Mouse (Mus musculus): Measurements from ENCODE around the gene Olfr671. TPM values are rescaled to one million over a fixed set of nuclear protein-coding genes. Genes with fewer than 3 reads are reported as not detected.
"Not testable (repeated sequence)": the region's sequence is repeated elsewhere in the genome, so short reads cannot be mapped to it uniquely, and the experiment has no call there.

The Olfr671 gene
- not detected for total RNA-seq (2021)

DNA sequence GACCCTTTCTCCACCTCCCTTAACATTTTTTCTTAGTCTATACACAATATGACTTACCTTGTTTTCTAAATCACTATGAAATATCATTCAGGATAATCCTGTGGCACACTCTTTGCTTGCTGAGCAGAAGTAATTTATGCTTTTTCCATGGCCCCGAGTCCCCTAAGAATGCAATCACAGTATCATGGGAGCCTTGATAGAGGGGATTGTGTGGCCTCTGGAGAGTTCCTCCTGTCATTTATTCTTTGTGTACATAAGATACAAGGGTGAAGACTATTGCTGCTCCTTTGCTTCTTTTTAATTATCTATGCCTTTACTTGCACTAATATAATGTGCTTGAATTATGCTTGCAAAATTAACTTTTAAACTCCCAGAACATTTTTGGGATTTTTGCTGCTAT is at the start of gene Olfr671:
Gene Olfr671 (minus strand): TSS at position 101 of the 400 bp plus-strand sequence.
- DNase-seq (ENCODE audit: extremely low spot score in 1 of 2, low spot score in 1 of 2): no peak

DNA sequence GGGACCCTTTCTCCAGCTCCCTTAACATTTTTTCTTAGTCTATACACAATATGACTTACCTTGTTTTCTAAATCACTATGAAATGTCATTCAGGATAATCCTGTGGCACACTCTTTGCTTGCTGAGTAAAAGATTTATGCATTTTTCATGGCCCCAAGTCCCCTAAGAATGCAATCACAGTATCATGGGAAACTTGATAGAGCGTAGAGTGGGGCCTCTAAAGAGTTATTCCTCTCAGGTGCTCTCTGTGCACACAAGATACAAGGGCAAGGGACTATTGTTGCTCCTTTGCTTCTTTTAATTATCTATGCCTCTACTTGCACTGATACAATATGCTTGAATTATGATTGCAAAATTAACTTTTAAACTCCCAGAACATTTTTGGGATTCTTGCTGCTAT is 49.4 kb upstream of the Olfr671 start, which contains the start of gene Olfr675:
Gene Olfr675 (minus strand): TSS at position 101 of the 400 bp plus-strand sequence.
- no peak for DNase-seq (ENCODE audit: extremely low spot score in 1 of 2, low spot score in 1 of 2)

DNA sequence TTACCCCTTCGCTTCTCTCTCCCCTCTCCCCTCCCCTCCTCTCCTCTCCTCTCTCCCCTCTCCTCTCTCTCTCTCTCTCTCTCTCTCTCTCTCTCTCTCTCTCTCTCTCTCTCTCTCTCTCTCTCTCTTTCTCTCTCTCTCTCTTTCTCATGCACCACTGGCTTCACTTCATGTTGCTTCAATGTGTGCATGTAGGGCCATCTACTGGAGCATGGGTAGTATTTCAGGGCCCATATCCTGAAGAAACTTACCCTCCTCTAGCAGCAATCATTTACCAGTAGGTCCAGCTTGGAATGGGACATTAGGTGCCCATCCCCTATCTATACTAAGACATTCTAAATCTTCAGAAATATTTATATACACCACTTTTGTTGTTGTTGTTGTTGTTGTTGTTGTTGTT is 43.6 kb upstream of the Olfr671 start:
- DNase-seq (ENCODE audit: extremely low spot score in 1 of 2, low spot score in 1 of 2): no peak

DNA sequence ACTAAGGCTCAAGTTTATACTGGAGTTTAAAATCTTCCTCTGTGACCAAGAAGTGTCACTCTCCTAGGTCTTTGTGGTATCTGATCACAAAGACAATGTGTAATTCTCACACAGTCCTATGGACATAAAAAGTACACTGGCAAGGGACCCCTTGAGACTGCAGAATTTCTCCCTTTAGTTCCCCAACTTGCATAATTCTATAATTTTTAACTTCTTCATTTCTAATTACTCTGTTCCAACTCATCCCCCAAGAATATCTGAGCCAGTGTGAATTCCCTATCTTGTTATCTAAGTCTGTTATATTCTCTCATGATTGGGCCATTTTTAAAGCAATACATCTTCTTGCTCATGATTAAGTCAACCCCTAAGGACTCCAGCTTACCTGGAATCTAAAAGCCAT is 23.0 kb upstream of the Olfr671 start, which contains the start of gene Olfr672:
Gene Olfr672 (minus strand): TSS at position 101 of the 400 bp plus-strand sequence.
- DNase-seq (ENCODE audit: extremely low spot score in 1 of 2, low spot score in 1 of 2): no peak

DNA sequence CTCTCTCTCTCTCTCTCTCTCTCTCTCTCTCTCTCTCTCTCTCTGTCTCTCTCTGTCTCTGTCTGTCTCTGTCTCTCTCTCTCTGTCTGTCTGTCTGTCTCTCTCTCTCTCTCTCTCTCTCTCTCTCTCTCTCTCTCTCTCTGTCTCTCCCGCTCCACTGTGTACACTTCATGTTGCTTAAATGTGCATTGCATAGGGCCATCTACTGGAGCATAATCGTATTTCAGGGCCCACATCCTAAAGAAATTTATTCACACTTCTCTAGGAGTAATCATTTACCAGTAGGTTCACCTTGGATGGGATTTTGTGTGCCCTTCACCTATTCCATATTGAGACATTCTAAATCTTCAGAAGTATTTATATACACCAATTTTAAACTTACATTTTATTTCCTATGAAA is 6.4 kb downstream of the Olfr671 start:
- not testable (repeated sequence) for DNase-seq (ENCODE audit: extremely low spot score in 1 of 2, low spot score in 1 of 2)

DNA sequence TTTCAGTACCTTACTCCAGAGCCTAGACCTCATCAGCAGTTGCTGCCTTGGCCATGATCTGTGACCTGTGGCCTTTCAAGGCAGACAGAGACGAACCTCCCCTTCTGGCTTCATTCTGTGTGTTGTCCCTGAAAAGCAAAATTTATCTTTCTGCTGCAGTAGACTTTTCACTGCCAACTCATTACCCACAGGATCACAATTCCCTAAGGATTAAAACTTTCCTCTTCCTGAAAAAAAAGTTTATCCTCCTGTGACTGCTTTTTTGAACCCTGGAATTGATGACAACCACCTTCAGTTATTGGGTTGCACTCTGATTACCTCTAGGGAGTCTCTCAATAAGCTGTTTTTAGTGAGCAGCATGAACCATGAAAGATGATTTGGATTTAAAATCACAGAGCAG is 16.4 kb downstream of the Olfr671 start, which contains the start of gene Olfr670:
Gene Olfr670 (minus strand): TSS at position 101 of the 400 bp plus-strand sequence.
- no peak for DNase-seq (ENCODE audit: extremely low spot score in 1 of 2, low spot score in 1 of 2)

DNA sequence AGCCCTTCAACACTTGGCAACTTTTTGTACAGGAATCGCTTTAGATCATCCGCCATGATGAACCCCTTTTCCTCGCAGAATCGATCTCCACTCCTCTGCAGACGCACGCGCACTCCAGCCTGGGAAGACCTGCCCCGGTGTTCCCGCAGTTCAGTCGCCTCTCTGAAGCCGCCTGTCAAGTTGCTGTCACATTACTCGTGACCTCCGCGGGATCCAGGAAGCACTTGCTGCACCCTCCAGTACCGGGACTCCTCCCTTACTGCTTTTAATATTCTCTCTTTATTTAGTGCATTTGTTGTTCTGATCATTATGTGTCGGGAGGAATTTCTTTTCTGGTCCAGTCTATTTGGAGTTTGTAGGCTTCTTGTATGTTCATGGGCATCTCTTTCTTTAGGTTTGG is 28.7 kb downstream of the Olfr671 start:
- DNase-seq (ENCODE audit: extremely low spot score in 1 of 2, low spot score in 1 of 2): not testable (repeated sequence)

DNA sequence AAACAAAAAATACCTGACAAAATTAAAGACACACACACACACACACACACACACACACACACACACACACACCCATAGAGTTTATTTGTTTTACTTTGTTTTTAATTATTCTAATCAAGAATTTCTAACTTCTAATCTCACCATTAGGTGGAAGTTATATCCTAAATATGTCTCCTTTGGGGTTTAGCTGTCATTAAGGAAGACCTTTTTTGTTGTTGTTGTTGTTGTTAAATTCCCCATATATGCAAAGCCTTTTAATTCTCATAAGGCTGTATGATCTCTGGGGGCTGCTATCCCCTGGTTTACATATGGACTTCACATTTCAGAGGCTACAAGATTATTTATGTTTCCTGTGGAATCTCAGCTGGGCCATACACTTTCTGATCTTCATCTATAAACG is 45.0 kb downstream of the Olfr671 start, which contains the start of gene Olfr669:
Gene Olfr669 (plus strand): TSS at position 301 of the 400 bp plus-strand sequence.
- no peak for DNase-seq (ENCODE audit: extremely low spot score in 1 of 2, low spot score in 1 of 2)

DNA sequence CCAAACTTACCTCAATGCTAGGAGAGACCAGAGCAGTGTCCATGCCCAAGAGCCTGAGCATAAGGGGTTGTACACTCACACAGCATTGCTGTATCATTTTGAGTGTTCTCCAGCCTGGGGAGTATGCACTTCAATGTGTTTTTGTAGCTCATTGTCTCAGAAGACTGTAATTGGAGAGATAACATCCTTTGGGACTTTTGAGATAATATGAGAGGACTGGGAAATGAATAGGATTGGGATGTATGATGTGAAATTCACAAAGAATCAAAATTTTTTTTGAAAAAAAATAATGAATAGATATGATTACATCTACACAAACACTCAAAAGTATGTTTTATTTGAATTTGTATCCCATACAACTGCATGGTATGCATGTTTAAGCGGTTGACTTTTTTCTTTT is 51.0 kb downstream of the Olfr671 start, which contains the start of gene Olfr668:
Gene Olfr668 (minus strand): TSS at position 101 of the 400 bp plus-strand sequence.
- DNase-seq (ENCODE audit: extremely low spot score in 1 of 2, low spot score in 1 of 2): no peak

Other genes with a start within 250 kb of the Olfr671 start
- not detected for gene Usp17le, start 201.7 kb downstream of the Olfr671 start, total RNA-seq (2021)
- not detected for gene Usp17lb, start 136.5 kb downstream of the Olfr671 start, total RNA-seq (2021)
- not detected for gene Usp17la, start 122.1 kb downstream of the Olfr671 start, total RNA-seq (2021)
- not detected for gene Olfr665, start 101.1 kb downstream of the Olfr671 start, total RNA-seq (2021)
- gene Olfr666, start 83.2 kb downstream of the Olfr671 start, total RNA-seq (2021): not detected
- gene Olfr667, start 57.6 kb downstream of the Olfr671 start, total RNA-seq (2021): not detected
- gene Olfr668, start 51.1 kb downstream of the Olfr671 start, total RNA-seq (2021): not detected
- not detected for gene Olfr669, start 44.9 kb downstream of the Olfr671 start, total RNA-seq (2021)
- gene Olfr670, start 16.5 kb downstream of the Olfr671 start, total RNA-seq (2021): not detected
- not detected for gene Olfr672, start 22.9 kb upstream of the Olfr671 start, total RNA-seq (2021)
- gene Olfr675, start 49.3 kb upstream of the Olfr671 start, total RNA-seq (2021): not detected
- not detected for gene Olfr676, start 53.6 kb upstream of the Olfr671 start, total RNA-seq (2021)
- gene Olfr677, start 72.2 kb upstream of the Olfr671 start, total RNA-seq (2021): not detected
- gene Olfr678, start 85.3 kb upstream of the Olfr671 start, total RNA-seq (2021): not detected
- not detected for gene Olfr679, start 102.1 kb upstream of the Olfr671 start, total RNA-seq (2021)
- gene Olfr680-ps1, start 113.7 kb upstream of the Olfr671 start, total RNA-seq (2021): not detected
- not detected for gene Olfr681, start 137.7 kb upstream of the Olfr671 start, total RNA-seq (2021)
- gene Olfr683, start 167.9 kb upstream of the Olfr671 start, total RNA-seq (2021): not detected
- not detected for gene Olfr684, start 184.5 kb upstream of the Olfr671 start, total RNA-seq (2021)
- not detected for gene Olfr685, start 206.9 kb upstream of the Olfr671 start, total RNA-seq (2021)
- gene Olfr686, start 228.4 kb upstream of the Olfr671 start, total RNA-seq (2021): not detected

Data from layer of hippocampus, postnatal 25 days (tissue).